Mouse (Mus musculus) spleen, postnatal 36 days (tissue): ENCODE measurements around the gene Steap1.

Experiments
- DNase-seq, 2 experiments: peaks; one replicate each; pipeline ENCODE4 v3.0.0; 2022; ENCODE audit warnings: low spot score in 2 of 2, mixed read lengths in 1 of 2

Steap1 gene

GRCm38 (mm10) chr5:5688228-5688627, 60.9 kb downstream of the Steap1 start:
- DNase-seq = no peak

GRCm38 (mm10) chr5:5686973-5687372, 62.2 kb downstream of the Steap1 start:
- no peak for DNase-seq
